Mouse (Mus musculus): ENCODE results near the gene Cpm. TPM values are rescaled to one million over a fixed set of nuclear protein-coding genes. Genes with fewer than 3 reads are reported as not detected.
"Not testable (repeated sequence)": the region's sequence is repeated elsewhere in the genome, so short reads cannot be mapped to it uniquely, and the experiment has no call there.

Cpm gene
- polyA plus RNA-seq, 1 experiment from 2014 or later = 23.5 TPM

GRCm38 (mm10) chr10:117731244-117732101 is 102.2 kb downstream of the Cpm start:
- H3K4me1 ChIP-seq (ENCODE audit: insufficient read depth) = no peaks in the 10 kb centered on the region; the same call in 1 of the 2 replicates
- H3K36me3 ChIP-seq (ENCODE audit: insufficient read depth) = peaks cover 5% of the 10 kb centered on the region; the same call in 1 of the 2 replicates
- no peak overlapping the region for H3K27ac ChIP-seq (ENCODE audit: low read depth)
- DNase-seq = peak; percentile 78
- H3K9ac ChIP-seq = no peak overlapping the region
- H3K4me2 ChIP-seq = no peak overlapping the region
- WGBS = 50% methylated on average over 14 of the region's 15 CpGs
- TF ChIP-seq CTCF (IDR thresholded peaks at IDR 0.05; ENCODE audit: low read depth) = peak; percentile 72
- H3K27me3 ChIP-seq (ENCODE audit: insufficient read depth, low read length) = no peaks in the 10 kb centered on the region
- H3K9me3 ChIP-seq (ENCODE audit: low read depth, low read length) = no peaks in the 10 kb centered on the region
- peak; percentile 36; the same call in 1 of the 2 replicates for ATAC-seq (ENCODE audit: insufficient read depth)
- no peak overlapping the region for H3K4me3 ChIP-seq (ENCODE audit: low read depth, low read length)

GRCm38 (mm10) chr10:117732184-117732583 is 102.9 kb downstream of the Cpm start:
- DNase-seq (no peak), ATAC-seq (ENCODE audit: insufficient read depth) (no peak; the same call in 1 of the 2 replicates)
- 75% methylated on average over 5 of the region's 5 CpGs for WGBS
- Histone ChIP-seq H3K4me3 (ENCODE audit: low read depth, low read length) (no peak overlapping the region), H3K9ac (no peak overlapping the region), H3K27ac (ENCODE audit: low read depth) (no peak overlapping the region), H3K9me3 (ENCODE audit: low read depth, low read length) (no peaks in the 10 kb centered on the region), H3K4me2 (no peak overlapping the region), H3K27me3 (ENCODE audit: insufficient read depth, low read length) (no peaks in the 10 kb centered on the region), H3K36me3 (ENCODE audit: insufficient read depth) (peaks cover 12% of the 10 kb centered on the region; the same call in 1 of the 2 replicates), H3K4me1 (ENCODE audit: insufficient read depth) (no peaks in the 10 kb centered on the region; the same call in 1 of the 2 replicates)
- TF ChIP-seq CTCF (IDR thresholded peaks at IDR 0.05; ENCODE audit: low read depth) = no peak

GRCm38 (mm10) chr10:117732962-117733592 is 103.8 kb downstream of the Cpm start:
- ATAC-seq (ENCODE audit: insufficient read depth) = no peak
- TF ChIP-seq CTCF (IDR thresholded peaks at IDR 0.05; ENCODE audit: low read depth) = no peak

GRCm38 (mm10) chr10:117733626-117734025 is 104.3 kb downstream of the Cpm start:
- not testable (repeated sequence) for H3K4me3 ChIP-seq (ENCODE audit: low read depth, low read length); H3K9me3 ChIP-seq (ENCODE audit: low read depth, low read length); H3K4me1 ChIP-seq (ENCODE audit: insufficient read depth); H3K27me3 ChIP-seq (ENCODE audit: insufficient read depth, low read length); ATAC-seq (ENCODE audit: insufficient read depth); H3K4me2 ChIP-seq; H3K27ac ChIP-seq (ENCODE audit: low read depth); DNase-seq; H3K9ac ChIP-seq
- WGBS = 45% methylated on average over 8 of the region's 8 CpGs
- peaks cover 24% of the 10 kb centered on the region for H3K36me3 ChIP-seq (ENCODE audit: insufficient read depth)

More at GRCm38 (mm10) chr10:117732962-117733592, 103.8 kb downstream of the Cpm start:
- no peak for DNase-seq
- no peak overlapping the region for H3K4me2 ChIP-seq
- H3K4me3 ChIP-seq (ENCODE audit: low read depth, low read length) = no peak overlapping the region
- peaks cover 19% of the 10 kb centered on the region; the same call in 1 of the 2 replicates for H3K36me3 ChIP-seq (ENCODE audit: insufficient read depth)
- H3K4me1 ChIP-seq (ENCODE audit: insufficient read depth) = no peaks in the 10 kb centered on the region; the same call in 1 of the 2 replicates
- H3K27me3 ChIP-seq (ENCODE audit: insufficient read depth, low read length) = no peaks in the 10 kb centered on the region
- H3K9me3 ChIP-seq (ENCODE audit: low read depth, low read length) = no peaks in the 10 kb centered on the region
- no peak overlapping the region for H3K9ac ChIP-seq
- 71% methylated on average over 14 of the region's 14 CpGs for WGBS
- H3K27ac ChIP-seq (ENCODE audit: low read depth) = no peak overlapping the region

- not testable (repeated sequence) for H3K27ac ChIP-seq (ENCODE audit: low read depth); H3K4me1 ChIP-seq (ENCODE audit: insufficient read depth); ATAC-seq (ENCODE audit: insufficient read depth); H3K4me2 ChIP-seq; DNase-seq; H3K9me3 ChIP-seq (ENCODE audit: low read depth, low read length); H3K27me3 ChIP-seq (ENCODE audit: insufficient read depth, low read length); H3K4me3 ChIP-seq (ENCODE audit: low read depth, low read length); H3K9ac ChIP-seq
- 57% methylated on average over 9 of the region's 10 CpGs for WGBS
- peaks cover 29% of the 10 kb centered on the region for H3K36me3 ChIP-seq (ENCODE audit: insufficient read depth)
Measured at GRCm38 (mm10) chr10:117734104-117734852, 105.0 kb downstream of the Cpm start.

GRCm38 (mm10) chr10:117735396-117735795 is 106.1 kb downstream of the Cpm start:
- WGBS = 83% methylated on average over 11 of the region's 12 CpGs
- not testable (repeated sequence) for DNase-seq; ATAC-seq (ENCODE audit: insufficient read depth); H3K4me1 ChIP-seq (ENCODE audit: insufficient read depth); H3K27me3 ChIP-seq (ENCODE audit: insufficient read depth, low read length); H3K27ac ChIP-seq (ENCODE audit: low read depth); H3K9me3 ChIP-seq (ENCODE audit: low read depth, low read length); H3K4me3 ChIP-seq (ENCODE audit: low read depth, low read length); H3K9ac ChIP-seq; H3K4me2 ChIP-seq
- peaks cover 40% of the 10 kb centered on the region for H3K36me3 ChIP-seq (ENCODE audit: insufficient read depth)
